Mouse (Mus musculus): ENCODE data around the gene Tpt1. TPM values are rescaled to one million over a fixed set of nuclear protein-coding genes. Genes with fewer than 3 reads are reported as not detected.

Tpt1 gene
- polyA plus RNA-seq, 1 experiment: 1,757 TPM

GRCm38 (mm10) chr14:75883330-75883729, 38.4 kb downstream of the Tpt1 start:
- TF ChIP-seq POLR2A (IDR thresholded peaks at IDR 0.05; ENCODE audit: insufficient read depth, low read depth, low read length): no peak
- no peak for TF ChIP-seq CTCF (IDR thresholded peaks at IDR 0.05; ENCODE audit: insufficient read depth, low read depth, low read length)
- H3K4me1 ChIP-seq (ENCODE audit: control insufficient read depth, insufficient read depth, low read length): peaks cover 32% of the 10 kb centered on the region
- H3K4me3 ChIP-seq (ENCODE audit: insufficient read depth, low read depth, low read length): no peak overlapping the region
- no peak overlapping the region for H3K27ac ChIP-seq (ENCODE audit: insufficient read depth, low read depth, low read length)
- WGBS: 71% methylated on average over 5 of the region's 5 CpGs

GRCm38 (mm10) chr14:75883873-75884272, 39.0 kb downstream of the Tpt1 start:
- Histone ChIP-seq H3K4me3 (ENCODE audit: insufficient read depth, low read depth, low read length) (no peak overlapping the region), H3K27ac (ENCODE audit: insufficient read depth, low read depth, low read length) (no peak overlapping the region), H3K4me1 (ENCODE audit: control insufficient read depth, insufficient read depth, low read length) (peaks cover 32% of the 10 kb centered on the region)
- TF ChIP-seq CTCF (IDR thresholded peaks at IDR 0.05; ENCODE audit: insufficient read depth, low read depth, low read length): no peak
- no peak for TF ChIP-seq POLR2A (IDR thresholded peaks at IDR 0.05; ENCODE audit: insufficient read depth, low read depth, low read length)
- WGBS: 90% methylated on average over 5 of the region's 5 CpGs

DNA sequence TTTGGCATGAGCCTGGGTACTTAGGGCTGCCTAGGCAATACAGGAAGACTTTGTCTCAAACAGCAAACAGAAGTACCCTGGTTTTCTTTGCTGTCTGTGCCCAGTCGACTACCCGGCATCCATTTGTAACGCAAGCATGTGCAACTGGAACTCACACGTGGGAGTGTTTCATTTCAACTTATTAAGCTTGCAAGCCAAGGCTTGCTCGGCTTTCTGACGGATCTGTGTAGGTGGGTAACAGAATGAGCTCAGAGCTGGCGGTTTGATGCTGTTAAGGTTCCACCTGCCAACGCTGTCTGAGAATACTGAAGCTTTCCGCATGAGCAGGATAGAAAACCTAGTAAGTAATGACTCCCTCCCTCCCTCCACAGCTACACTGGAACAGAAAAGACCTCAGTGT, 47.2 kb downstream of the Tpt1 start:
- 27% methylated on average over 9 of the region's 9 CpGs for WGBS
- H3K4me1 ChIP-seq (ENCODE audit: control insufficient read depth, insufficient read depth, low read length): peaks cover 12% of the 10 kb centered on the region
- TF ChIP-seq POLR2A (IDR thresholded peaks at IDR 0.05; ENCODE audit: insufficient read depth, low read depth, low read length) (no peak), CTCF (IDR thresholded peaks at IDR 0.05; ENCODE audit: insufficient read depth, low read depth, low read length) (no peak)
- H3K27ac ChIP-seq (ENCODE audit: insufficient read depth, low read depth, low read length): peak overlapping the region; percentile 55
- no peak overlapping the region for H3K4me3 ChIP-seq (ENCODE audit: insufficient read depth, low read depth, low read length)

Other genes starting within 250 kb of the Tpt1 start
- not detected in 2 replicates for gene Erich6b, start 202.8 kb upstream of the Tpt1 start, polyA plus RNA-seq (2012; ENCODE audit: insufficient read depth, insufficient read length, low replicate concordance, missing spikeins)
- not detected in 2 replicates for gene Cog3, start 90.6 kb upstream of the Tpt1 start, polyA plus RNA-seq (2012; ENCODE audit: insufficient read depth, insufficient read length, low replicate concordance, missing spikeins)
- not detected in 2 replicates for gene Slc25a30, start 58.1 kb upstream of the Tpt1 start, polyA plus RNA-seq (2012; ENCODE audit: insufficient read depth, insufficient read length, low replicate concordance, missing spikeins)
- gene Kctd4, start 109.9 kb downstream of the Tpt1 start, polyA plus RNA-seq (2012; ENCODE audit: insufficient read depth, insufficient read length, low replicate concordance, missing spikeins): not detected in 2 replicates
- not detected in 2 replicates for gene Gtf2f2, start 165.8 kb downstream of the Tpt1 start, polyA plus RNA-seq (2012; ENCODE audit: insufficient read depth, insufficient read length, low replicate concordance, missing spikeins)